Mouse (Mus musculus) left cerebral cortex, adult 2 months (tissue): Measurements from ENCODE around the gene Ggct. TPM values are rescaled to one million over a fixed set of nuclear protein-coding genes. Genes with fewer than 3 reads are reported as not detected.
"Not testable (repeated sequence)": the region's sequence is repeated elsewhere in the genome, so short reads cannot be mapped to it uniquely, and the experiment has no call there.

Experiments
- DNase-seq, 2 experiments: peaks; one replicate each; pipeline ENCODE4 v3.0.0; 2021 to 2022; ENCODE audit warnings: low spot score in 2 of 2, mixed read lengths in 1 of 2; ENCODE audit errors: extremely low spot score in 1 of 2
- H3K27ac ChIP-seq: fragments of 200-600 bp; 2 replicates; pipeline ENCODE4 v1.8.1; 2022
- H3K4me3 ChIP-seq: fragments of 200-600 bp; 2 replicates; pipeline ENCODE4 v1.8.1; 2022
- CTCF ChIP-seq: fragments of 200-600 bp; IDR thresholded peaks from 2 replicates; pipeline ENCODE4 v1.8.1; 2022; ENCODE audit warnings: antibody characterized with exemption, mild to moderate bottlenecking, moderate library complexity
- intact Hi-C: fragments of 180-260 bp; cut with DNase I; formaldehyde crosslinking; loops from one replicate; pipeline ENCODE4 v1.15.1; 2025
- total RNA-seq, 2 experiments: library from RNA; stranded (reverse); gene quantifications; 2 replicates each; pipeline ENCODE4 v1.2.3; 2021

Ggct gene
- total RNA-seq, 2 experiments from 2014 or later, result 27.7 to 29.3 TPM

DNA sequence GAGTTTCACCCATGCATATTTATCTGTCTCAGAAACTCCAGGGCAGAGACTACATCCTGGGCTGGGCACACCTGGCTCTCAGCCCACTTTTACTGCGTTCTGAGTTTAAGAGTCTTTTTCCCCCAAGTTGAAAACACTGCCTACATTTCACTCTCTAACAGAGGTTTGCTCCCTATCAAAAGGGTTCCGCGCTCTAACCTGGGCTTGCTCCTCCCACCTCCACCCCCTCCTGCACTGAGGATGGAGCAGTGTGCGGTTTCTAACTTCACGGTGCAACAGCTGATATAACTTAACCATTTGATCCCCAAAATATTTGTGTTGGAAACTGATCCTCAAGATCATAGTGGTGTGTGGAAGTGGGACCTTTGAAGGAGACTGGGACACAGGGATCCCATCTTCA is 27.5 kb downstream of the Ggct start:
- H3K27ac ChIP-seq, result no peak overlapping the region
- H3K4me3 ChIP-seq, result no peak overlapping the region
- intact Hi-C loops, result no loop called here
- TF ChIP-seq CTCF, result no peak
- DNase-seq, result no peak

DNA sequence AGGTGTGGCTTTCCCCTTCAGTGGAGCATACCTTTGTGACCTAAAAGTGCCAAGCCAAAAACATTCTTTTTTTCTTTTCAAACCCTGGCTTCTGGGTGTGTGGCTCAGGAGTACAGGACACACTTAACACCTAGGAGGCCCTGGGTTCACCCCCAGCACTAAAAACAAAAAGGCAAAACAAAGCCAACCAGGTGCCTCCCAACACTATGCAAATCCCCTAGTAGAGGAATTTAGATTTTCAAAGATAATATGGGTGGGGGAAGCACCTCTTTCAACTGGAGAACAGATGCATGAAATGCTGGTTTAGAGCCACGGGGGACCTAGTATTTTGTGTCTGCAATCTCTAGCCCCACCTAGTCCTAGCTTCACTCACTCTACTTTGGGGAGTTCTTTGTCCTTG is 28.0 kb downstream of the Ggct start:
- Histone ChIP-seq H3K27ac (no peak overlapping the region), H3K4me3 (no peak overlapping the region)
- TF ChIP-seq CTCF, result no peak
- intact Hi-C loops, result loop anchor here (5.0 kb wide), 1 partner anchor 37 kb away; no protein-coding TSS in a partner anchor
- no peak for DNase-seq

DNA sequence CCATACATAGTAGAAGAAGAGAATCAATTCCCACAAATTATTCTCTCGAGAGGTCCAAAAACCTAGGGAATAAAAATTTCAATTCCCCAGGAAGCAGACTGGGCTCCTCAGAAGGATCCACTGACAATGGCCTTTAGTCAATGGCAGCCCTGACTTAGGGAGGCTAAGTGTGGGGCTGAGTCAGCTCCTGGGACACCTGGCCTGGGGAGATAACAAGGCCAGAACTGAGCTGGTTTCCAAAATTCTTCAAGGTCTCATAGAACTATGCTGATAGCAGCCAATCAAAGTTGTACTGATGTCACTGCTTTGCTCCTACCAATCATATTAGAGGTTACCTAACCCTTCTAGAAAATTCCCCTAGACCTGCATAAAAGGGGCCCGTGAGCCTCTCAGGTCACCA is 29.2 kb downstream of the Ggct start:
- no peak for TF ChIP-seq CTCF
- intact Hi-C loops, result loop anchor here (5.0 kb wide), 1 partner anchor 36 kb away; no protein-coding TSS in a partner anchor
- Histone ChIP-seq H3K4me3 (no peak overlapping the region), H3K27ac (no peak overlapping the region)
- no peak for DNase-seq

DNA sequence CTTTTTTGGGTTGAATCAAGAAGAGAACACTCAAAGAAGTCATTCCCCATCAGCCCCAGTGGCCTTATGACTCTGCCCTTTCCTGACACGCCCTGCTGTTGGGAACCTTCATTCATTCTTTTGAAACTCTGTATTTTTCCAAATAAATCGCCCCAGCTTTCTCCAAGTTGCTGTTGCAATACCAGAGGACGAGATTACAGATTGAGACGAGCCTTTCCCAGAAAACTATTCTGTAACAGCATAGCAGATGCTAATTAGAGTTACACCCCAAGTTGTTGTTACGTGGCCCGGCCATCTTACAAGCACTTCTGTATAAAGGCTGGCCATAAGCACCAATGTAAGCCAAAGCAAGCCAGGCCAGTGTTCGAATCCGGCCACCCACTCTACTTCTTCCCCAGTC is 35.1 kb downstream of the Ggct start:
- Histone ChIP-seq H3K4me3 (no peak overlapping the region), H3K27ac (no peak overlapping the region)
- no peak for DNase-seq
- TF ChIP-seq CTCF, result no peak
- intact Hi-C loops, result no loop called here

DNA sequence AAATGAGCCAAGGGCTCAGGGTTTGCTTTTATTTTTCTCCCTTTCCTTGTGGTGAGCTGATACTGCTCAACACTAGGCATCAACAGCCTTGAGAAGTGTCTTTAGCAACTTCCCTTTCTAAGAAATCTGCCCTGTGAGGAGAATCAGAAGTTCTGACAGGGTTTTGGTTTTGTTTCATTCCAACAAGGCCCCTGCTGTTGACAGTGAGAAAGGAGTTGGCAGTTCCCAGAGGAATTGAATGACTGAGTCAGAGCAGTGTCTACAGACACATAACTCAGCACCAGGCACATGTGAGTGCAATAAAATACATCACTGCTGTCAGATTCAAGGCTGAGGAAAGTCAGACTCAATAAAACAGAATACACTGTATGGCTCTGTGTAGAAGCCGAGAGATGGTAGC is 36.3 kb downstream of the Ggct start:
- no peak for DNase-seq
- TF ChIP-seq CTCF, result no peak
- Histone ChIP-seq H3K4me3 (no peak overlapping the region), H3K27ac (no peak overlapping the region)
- intact Hi-C loops, result no loop called here

DNA sequence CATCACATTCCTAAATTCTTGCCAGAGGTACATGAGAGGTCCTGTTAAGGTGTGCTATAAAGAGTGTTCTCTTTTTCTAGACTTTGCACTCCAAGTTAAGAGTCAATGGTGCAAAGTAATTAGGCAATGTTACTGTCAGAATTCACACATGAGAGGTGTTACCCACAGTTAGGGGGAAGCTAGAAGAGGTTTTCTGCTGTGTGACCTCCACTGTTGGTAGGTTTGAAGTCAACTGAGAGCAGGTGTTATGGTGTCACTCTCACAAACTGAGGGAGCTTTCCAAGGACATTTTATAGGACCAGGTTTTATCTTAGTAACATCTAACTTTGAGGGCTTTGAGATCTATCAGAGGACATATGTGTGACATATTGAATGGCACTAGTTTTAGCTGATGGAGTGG is 36.8 kb downstream of the Ggct start:
- TF ChIP-seq CTCF, result no peak
- Histone ChIP-seq H3K27ac (no peak overlapping the region), H3K4me3 (no peak overlapping the region)
- DNase-seq, result no peak
- intact Hi-C loops, result no loop called here

DNA sequence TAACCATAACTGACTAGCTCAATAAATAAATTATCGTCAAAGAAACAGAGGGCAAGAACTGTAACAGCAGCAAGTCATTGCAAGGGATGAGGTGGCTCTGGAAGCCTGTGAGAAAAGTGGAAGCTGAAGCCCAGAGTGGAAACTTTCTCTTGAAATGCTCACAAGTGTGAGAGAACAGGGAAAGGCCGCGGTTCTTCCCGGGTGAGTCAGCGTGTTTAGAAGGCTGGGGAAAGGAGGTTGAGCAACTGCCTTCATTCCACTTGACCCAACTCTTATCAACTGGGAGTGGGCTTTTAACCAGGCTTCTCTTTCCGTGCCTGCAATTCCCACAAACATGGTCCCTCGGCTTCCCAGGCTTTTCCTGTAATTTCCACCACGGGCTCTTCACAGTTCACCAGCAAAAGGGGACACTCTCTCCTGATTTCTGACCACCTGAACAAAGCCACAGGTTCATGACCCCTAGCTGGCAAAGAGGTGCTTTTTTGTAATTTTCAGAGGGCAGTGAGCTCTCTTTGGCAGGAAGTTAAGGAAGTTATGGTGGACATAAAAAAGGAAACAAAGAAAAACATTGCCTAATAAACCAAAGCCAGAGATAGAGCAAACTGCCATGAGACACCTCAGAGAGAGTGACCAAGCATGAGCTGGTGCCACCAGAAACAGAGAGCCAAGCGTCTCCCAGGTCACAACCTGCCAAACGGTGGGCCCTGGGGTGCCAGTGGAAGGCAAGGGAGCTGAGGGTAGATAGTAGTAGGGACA is 37.9 kb downstream of the Ggct start:
- TF ChIP-seq CTCF, result no peak
- DNase-seq, result no peak
- H3K27ac ChIP-seq, result no peak overlapping the region
- H3K4me3 ChIP-seq, result no peak overlapping the region
- intact Hi-C loops, result no loop called here

DNA sequence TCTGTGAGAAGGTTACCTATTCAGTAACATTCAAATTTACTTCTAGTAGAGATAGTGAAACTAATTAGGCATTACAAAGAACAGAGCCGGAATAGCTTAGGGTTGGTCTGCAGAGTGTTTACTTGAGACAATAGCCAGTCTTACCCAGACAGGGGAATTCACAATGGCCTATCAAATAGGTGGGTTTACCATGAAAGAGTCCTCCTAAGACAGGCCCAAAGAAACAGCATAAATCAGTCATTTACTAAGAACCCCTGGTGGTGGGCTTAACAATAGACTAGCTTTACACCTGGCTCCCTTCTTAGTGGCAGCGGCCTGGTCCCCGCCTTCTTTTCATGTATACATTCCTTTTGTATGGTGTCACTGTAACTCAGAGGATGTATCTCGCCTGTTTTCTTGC is 39.4 kb downstream of the Ggct start:
- H3K4me3 ChIP-seq, H3K27ac ChIP-seq, DNase-seq, intact Hi-C loops: not testable (repeated sequence)

DNA sequence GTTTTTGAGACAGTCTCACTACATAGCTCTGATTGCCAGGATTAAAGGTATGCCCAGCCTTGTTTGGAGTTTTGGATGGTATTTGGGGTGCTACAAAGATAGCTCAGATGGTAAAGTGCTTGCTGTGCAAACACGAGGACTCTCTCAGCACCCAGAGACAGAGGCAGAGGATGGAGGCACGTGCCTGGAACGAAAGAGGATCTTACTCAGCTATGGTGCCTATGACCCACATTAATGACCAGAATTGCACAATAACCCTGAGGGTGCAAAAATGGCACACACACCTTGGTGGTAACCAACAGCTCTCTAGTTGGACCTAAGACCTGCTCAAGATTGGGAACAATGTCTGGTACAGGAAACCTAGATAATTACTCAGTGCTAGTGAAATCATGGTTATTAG is 40.2 kb downstream of the Ggct start:
- intact Hi-C loops, result no loop called here
- TF ChIP-seq CTCF, result no peak

DNA sequence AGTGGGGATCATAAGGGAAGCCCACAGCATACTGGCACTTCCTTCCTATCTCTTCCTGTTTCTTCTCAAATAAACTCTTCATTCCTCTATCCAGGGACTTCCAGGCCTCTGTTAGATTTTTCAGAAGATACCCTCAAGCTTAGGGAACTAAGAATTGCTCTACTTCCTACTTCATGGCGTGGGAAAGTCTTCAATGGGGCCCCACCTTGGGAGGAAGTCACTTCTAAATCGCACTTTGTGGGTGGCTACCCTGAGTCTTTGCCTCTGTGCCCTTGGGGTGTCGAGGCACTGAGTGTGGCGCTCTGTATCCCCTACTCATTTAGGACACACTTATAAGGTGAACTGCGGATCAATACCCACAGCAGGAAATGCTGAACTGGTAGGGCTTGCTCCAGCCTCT is 44.1 kb downstream of the Ggct start:
- intact Hi-C loops, result no loop called here
- Histone ChIP-seq H3K4me3 (no peak overlapping the region), H3K27ac (no peak overlapping the region)
- no peak for DNase-seq
- TF ChIP-seq CTCF, result no peak

More for the DNA sequence above, 40.2 kb downstream of the Ggct start:
- Histone ChIP-seq H3K4me3 (no peak overlapping the region), H3K27ac (no peak overlapping the region)
- DNase-seq, result no peak

DNA sequence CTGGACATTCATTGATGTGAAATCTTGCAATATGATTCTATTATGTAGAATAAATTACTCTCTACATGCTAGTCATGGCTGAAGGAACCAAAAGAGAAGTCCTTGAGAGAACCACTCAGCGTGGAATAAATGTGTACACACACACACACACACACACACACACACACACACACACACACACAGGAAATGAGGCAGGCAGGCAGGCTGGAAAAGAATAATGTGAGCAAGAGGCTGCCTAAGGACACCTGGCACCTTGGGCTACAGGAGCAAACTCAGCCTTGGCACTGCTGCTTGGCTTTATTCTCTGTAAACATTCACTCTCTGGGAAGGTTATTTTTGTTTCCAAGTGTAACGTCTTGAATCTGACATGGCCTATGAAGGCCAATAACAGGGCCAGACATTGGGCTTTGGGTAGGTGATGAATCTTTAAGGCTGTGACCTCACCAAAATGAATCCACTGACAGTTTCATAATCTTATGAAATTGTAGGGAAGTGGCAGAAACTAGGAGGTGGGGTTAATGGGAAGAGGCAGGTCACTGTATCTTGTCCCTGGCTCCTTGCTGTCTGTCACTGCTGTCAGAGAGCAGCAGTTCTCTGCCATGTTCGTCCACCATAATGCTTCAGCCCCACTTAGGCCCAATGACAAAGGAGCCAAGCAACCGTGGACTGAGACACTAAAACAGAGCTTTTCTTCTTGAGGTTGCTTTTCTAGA is 46.4 kb downstream of the Ggct start:
- DNase-seq, result no peak
- Histone ChIP-seq H3K4me3 (no peak overlapping the region), H3K27ac (no peak overlapping the region)
- intact Hi-C loops, result no loop called here
- TF ChIP-seq CTCF, result no peak

DNA sequence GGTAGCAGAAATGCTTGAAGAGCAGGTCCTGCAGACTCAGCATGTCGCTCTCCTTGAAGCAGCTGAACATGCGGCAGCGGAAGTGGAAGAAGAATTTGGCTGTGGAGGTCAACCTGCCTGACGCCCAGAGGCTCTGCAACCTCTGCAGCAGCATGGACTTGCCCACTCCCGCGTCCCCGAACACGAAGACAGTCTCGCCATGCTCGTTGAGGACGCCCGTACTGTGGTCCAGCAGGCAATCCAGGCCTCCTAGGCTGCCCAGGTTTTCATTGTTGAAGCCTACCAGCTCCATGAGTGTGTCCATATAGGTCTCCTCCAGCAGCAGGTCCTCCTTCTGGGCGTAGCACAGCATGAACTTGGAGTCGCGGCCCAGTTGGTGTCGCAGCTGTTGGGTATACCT is 48.2 kb downstream of the Ggct start:
- Histone ChIP-seq H3K4me3 (no peak overlapping the region), H3K27ac (no peak overlapping the region)
- DNase-seq, result no peak
- intact Hi-C loops, result no loop called here
- TF ChIP-seq CTCF, result no peak

DNA sequence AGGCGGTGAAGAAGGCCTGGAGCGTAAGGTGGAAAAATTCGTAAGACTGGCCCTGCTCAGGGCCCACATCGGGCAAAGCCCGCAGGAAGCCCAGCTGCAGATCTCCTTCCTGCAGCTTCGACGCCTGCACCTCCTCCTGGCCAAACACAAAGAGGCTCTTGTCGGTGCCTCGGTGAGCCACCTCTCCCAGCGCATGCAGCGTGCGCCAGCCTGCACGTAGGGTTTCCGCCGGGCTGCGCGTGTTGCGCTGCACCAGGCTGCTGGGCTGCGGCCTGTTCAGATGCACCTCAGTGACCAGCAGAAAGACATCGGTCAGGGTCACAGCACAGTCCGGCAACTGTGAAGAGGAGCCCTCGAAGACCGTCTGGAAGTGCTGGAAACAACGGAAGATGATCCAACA is 49.0 kb downstream of the Ggct start:
- no peak for DNase-seq
- no peak for TF ChIP-seq CTCF
- intact Hi-C loops, result no loop called here
- Histone ChIP-seq H3K4me3 (no peak overlapping the region), H3K27ac (no peak overlapping the region)
